ENCODE assay signal across 8 mouse cellular contexts in the genomic region with DNA sequence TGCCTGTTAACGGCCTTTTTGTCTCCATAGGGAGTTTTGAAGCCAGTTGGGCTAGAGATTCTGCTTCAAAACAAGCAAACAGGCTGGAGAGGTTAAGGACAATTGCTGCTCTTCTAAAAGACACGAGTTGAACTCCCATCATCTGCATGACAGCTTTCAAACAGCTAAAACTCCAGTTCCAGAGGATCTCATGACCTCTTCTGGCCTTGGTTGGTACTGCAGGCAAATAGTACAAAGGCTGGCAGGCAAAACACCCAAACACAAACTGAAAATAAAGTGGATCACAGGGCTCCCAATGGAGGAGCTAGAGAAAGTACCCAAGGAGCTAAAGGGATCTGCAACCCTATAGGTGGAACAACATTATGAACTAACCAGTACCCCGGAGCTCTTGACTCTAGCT. TPM values are rescaled to one million over a fixed set of nuclear protein-coding genes. Genes with fewer than 3 reads are reported as not detected.
DNase-seq lines count a peak whose midpoint lies in the region; ATAC-seq and TF ChIP-seq lines count a peak whose summit lies in the region.

No protein-coding gene starts in this region.

- H3K9ac ChIP-seq in midbrain, embryonic 11.5 days (ENCODE audit: low read length) = no peak overlapping the region
- H3K9ac ChIP-seq in midbrain, embryonic 15.5 days = no peak overlapping the region
- H3K9ac ChIP-seq in hindbrain, postnatal 0 days (replicated peaks; ENCODE audit: low read length) = no peak overlapping the region

- H3K4me3 ChIP-seq in midbrain, embryonic 11.5 days (ENCODE audit: low read depth, low read length) = no peak overlapping the region
- H3K4me3 ChIP-seq in midbrain, embryonic 15.5 days = no peak overlapping the region
- no peak overlapping the region for H3K4me3 ChIP-seq in hindbrain, postnatal 0 days (ENCODE audit: low read length)

- peak; percentile 74 for TF ChIP-seq CTCF in hindbrain, postnatal 0 days (IDR thresholded peaks at IDR 0.05; ENCODE audit: low read depth)

- H3K36me3 ChIP-seq in midbrain, embryonic 11.5 days (ENCODE audit: control insufficient read depth, insufficient read depth, low read length) = no peaks in the 10 kb centered on the region
- H3K36me3 ChIP-seq in midbrain, embryonic 15.5 days (replicated peaks) = no peaks in the 10 kb centered on the region
- no peaks in the 10 kb centered on the region for H3K36me3 ChIP-seq in hindbrain, postnatal 0 days (ENCODE audit: insufficient read depth, low read length)

- no peak overlapping the region for H3K27ac ChIP-seq in midbrain, embryonic 11.5 days (ENCODE audit: low read depth, low read length)
- no peak overlapping the region for H3K27ac ChIP-seq in midbrain, embryonic 15.5 days
- H3K27ac ChIP-seq in hindbrain, postnatal 0 days = no peak overlapping the region

- no peak for ATAC-seq in midbrain, embryonic 11.5 days (ENCODE audit: low FRiP score)
- no peak for ATAC-seq in midbrain, embryonic 15.5 days (replicated peaks)
- ATAC-seq in common myeloid progenitor, adult 5-6 weeks (replicated peaks; ENCODE audit: low read depth, poor library complexity, severe bottlenecking) = peak; percentile 84; the same call in 1 of the 2 replicates
- no peak for ATAC-seq in hindbrain, postnatal 0 days
- no peak for ATAC-seq in monocyte, adult 5-6 weeks (replicated peaks; ENCODE audit: insufficient number of reproducible peaks, low FRiP score, low TSS enrichment, poor library complexity, severe bottlenecking)

- 17% methylated on average over 2 of the region's 3 CpGs for WGBS in midbrain, embryonic 11.5 days
- WGBS in midbrain, embryonic 15.5 days = 29% methylated on average over 3 of the region's 3 CpGs
- 12% methylated on average over 2 of the region's 3 CpGs for WGBS in hindbrain, postnatal 0 days

- H3K4me2 ChIP-seq in midbrain, embryonic 11.5 days = no peak overlapping the region
- no peak overlapping the region for H3K4me2 ChIP-seq in midbrain, embryonic 15.5 days
- no peak overlapping the region for H3K4me2 ChIP-seq in hindbrain, postnatal 0 days (ENCODE audit: low read depth, low read length)

- H3K4me1 ChIP-seq in midbrain, embryonic 11.5 days (ENCODE audit: control insufficient read depth, insufficient read depth, low read length) = no peaks in the 10 kb centered on the region; the same call in 1 of the 2 replicates
- H3K4me1 ChIP-seq in midbrain, embryonic 15.5 days = peaks cover 4% of the 10 kb centered on the region; the same call in 1 of the 2 replicates
- H3K4me1 ChIP-seq in hindbrain, postnatal 0 days (ENCODE audit: insufficient read depth, low read length) = no peaks in the 10 kb centered on the region

- peak; percentile 96 for DNase-seq in midbrain, embryonic 11.5 days (ENCODE audit: low spot score, missing footprints)
- peak; percentile 50 for DNase-seq in T-cell, adult 2 months (ENCODE audit: low spot score)
- peak; percentile 69 for DNase-seq in hindbrain, postnatal 0 days (ENCODE audit: low spot score)
- peak; percentile 60 to 64 for DNase-seq in left cerebral cortex, postnatal 25 days (ENCODE audit: low spot score in 2 of 2)
- DNase-seq in retina, embryonic 14.5 days (ENCODE audit: low spot score) = peak; percentile 80

- no peaks in the 10 kb centered on the region for H3K9me3 ChIP-seq in midbrain, embryonic 11.5 days (ENCODE audit: control insufficient read depth, low read length)
- H3K9me3 ChIP-seq in midbrain, embryonic 15.5 days = no peaks in the 10 kb centered on the region
- H3K9me3 ChIP-seq in hindbrain, postnatal 0 days (ENCODE audit: low read length) = no peaks in the 10 kb centered on the region

- no peaks in the 10 kb centered on the region for H3K27me3 ChIP-seq in midbrain, embryonic 11.5 days (ENCODE audit: control insufficient read depth, insufficient read depth, low read length)
- H3K27me3 ChIP-seq in midbrain, embryonic 15.5 days (replicated peaks) = no peaks in the 10 kb centered on the region
- H3K27me3 ChIP-seq in hindbrain, postnatal 0 days (ENCODE audit: insufficient read depth, low read length) = no peaks in the 10 kb centered on the region

- intact Hi-C loops in left cerebral cortex, postnatal 25 days (cut with DNase I) = no loop called here

RNA-seq across cellular contexts. Expression of gene Pdha1, which starts 31.9 kb away (rescaled TPM):
- 146 and 150 TPM in 2 replicates for polyA plus RNA-seq in midbrain, embryonic 11.5 days (2014; fragmentation: Nextera tagmentation; extraction: Ambion mirVana)
- polyA plus RNA-seq in midbrain, embryonic 15.5 days (2015; fragmentation: Nextera tagmentation; extraction: Ambion mirVana) = 128 and 135 TPM in 2 replicates
- total RNA-seq in common myeloid progenitor, adult 5-6 weeks (2017) = 174 and 175 TPM in 2 replicates
- 145 and 150 TPM in 2 replicates for total RNA-seq in hindbrain, postnatal 0 days (2014; rRNA removed)
- polyA plus RNA-seq in hindbrain, postnatal 0 days (2015; fragmentation: Nextera tagmentation; extraction: Ambion mirVana) = 201 and 207 TPM in 2 replicates
- 100 to 1,000 TPM; 226 to 243 TPM for total RNA-seq in left cerebral cortex, postnatal 25 days (2021)
- total RNA-seq in monocyte, adult 5-6 weeks (2017) = 171 to 244 TPM (median 237 TPM) in 3 replicates
